Mouse (Mus musculus) liver, embryonic 14.5 days (tissue): ENCODE measurements around the gene Lsm3. TPM values are rescaled to one million over a fixed set of nuclear protein-coding genes. Genes with fewer than 3 reads are reported as not detected.

ENCODE experiments used
- ATAC-seq: fragments of 200-750 bp; cut with Nextera tagmentation; 2 replicates; pipeline ENCODE4 v1.8.0; 2017; ENCODE audit warnings: moderate number of reproducible peaks, mild to moderate bottlenecking, moderate library complexity; ENCODE audit not compliant: insufficient read depth
- DNase-seq, 3 experiments: peaks; one replicate each; pipeline ENCODE4 v3.0.0-alpha.2; 2012 to 2013; ENCODE audit warnings: low read depth in 3 of 3, low spot score in 3 of 3
- H3K27ac ChIP-seq: fragments of 300-500 bp; sonication (generic); 2 replicates; pipeline ENCODE4 v1.5.1; 2014; ENCODE audit warnings: moderate library complexity, mild to moderate bottlenecking, control low read depth, inconsistent platforms
- H3K27me3 ChIP-seq: fragments of 300-500 bp; sonication (generic); 2 replicates; pipeline ENCODE4 v1.6.1; 2014; ENCODE audit warnings: mild to moderate bottlenecking, low read length, moderate library complexity; ENCODE audit not compliant: control insufficient read depth, insufficient read depth
- H3K36me3 ChIP-seq: fragments of 300-500 bp; sonication (generic); replicated peaks from 2 replicates; pipeline ENCODE4 v1.6.1; 2014; ENCODE audit warnings: low read depth; ENCODE audit not compliant: control insufficient read depth, insufficient read depth
- H3K4me1 ChIP-seq, 2 experiments: fragments of 200-500 bp in 1 of 2; fragments of 300-500 bp in 1 of 2; sonication (generic) in 1 of 2; replicated peaks; 2 replicates each; pipeline ENCODE4 v1.6.1; 2012 to 2014; ENCODE audit warnings: antibody characterized with exemption in 1 of 2, inconsistent platforms in 1 of 2, low read length in 1 of 2; ENCODE audit not compliant: control insufficient read depth in 2 of 2, insufficient read depth in 2 of 2
- H3K4me2 ChIP-seq: fragments of 300-500 bp; sonication (generic); 2 replicates; pipeline ENCODE4 v1.6.1; 2014; ENCODE audit warnings: low read depth, mild to moderate bottlenecking, control low read depth, moderate library complexity
- H3K4me3 ChIP-seq, 2 experiments: fragments of 200-500 bp in 1 of 2; fragments of 300-500 bp in 1 of 2; sonication (generic) in 1 of 2; 2 replicates each; pipeline ENCODE4 v1.5.1; 2012 to 2014; ENCODE audit warnings: low read depth in 2 of 2, low read length in 2 of 2, mild to moderate bottlenecking in 2 of 2, control low read depth in 1 of 2, inconsistent platforms in 1 of 2, moderate library complexity in 1 of 2; ENCODE audit not compliant: insufficient read depth in 1 of 2
- H3K9ac ChIP-seq: fragments of 300-500 bp; sonication (generic); replicated peaks from 2 replicates; pipeline ENCODE4 v1.6.1; 2014; ENCODE audit warnings: mild to moderate bottlenecking, control low read depth, moderate library complexity
- H3K9me3 ChIP-seq: fragments of 300-500 bp; sonication (generic); 2 replicates; pipeline ENCODE4 v1.6.1; 2016; ENCODE audit warnings: low read length, mixed read lengths; ENCODE audit not compliant: control insufficient read depth
- CTCF ChIP-seq: IDR thresholded peaks from 2 replicates; pipeline ENCODE4 v1.5.1; 2016; ENCODE audit warnings: antibody characterized with exemption, low read depth, control low read depth
- EP300 ChIP-seq: IDR thresholded peaks from 2 replicates; pipeline ENCODE4 v1.6.1; 2016; ENCODE audit warnings: antibody characterized with exemption, low read depth
- WGBS: fragments of 180-500 bp; shearing (Covaris S2); extraction: QIAGEN DNeasy Blood & Tissue Kit; methylation state at CpG from one replicate; pipeline ENCODE4 v1.1.7; 2014; ENCODE audit not compliant: insufficient replicate concordance; 5-methylcytosine and 5-hydroxymethylcytosine counted together
- polyA plus RNA-seq, 2 experiments: library from polyadenylated mRNA; depleted of rRNA in 1 of 2; stranded (reverse) in 1 of 2; unstranded in 1 of 2; fragments of >200 nt; fragmentation: Nextera tagmentation in 1 of 2; extraction: Ambion mirVana in 1 of 2; gene quantifications; 2 replicates each; pipeline versions ENCODE4 v1.2.1 to v1.2.3; 2012 to 2014

The Lsm3 gene
- polyA plus RNA-seq, 2 experiments, result 84.8 to 171 TPM

- no peaks in the 10 kb centered on the region for H3K27me3 ChIP-seq
- H3K9ac ChIP-seq, result no peak overlapping the region
- TF ChIP-seq CTCF (no peak), EP300 (no peak)
- ATAC-seq, result no peak
- DNase-seq, result no peak
- no peaks in the 10 kb centered on the region; the same call in 1 of the 2 replicates for H3K36me3 ChIP-seq
- H3K4me2 ChIP-seq, result no peak overlapping the region
- no peaks in the 10 kb centered on the region for H3K9me3 ChIP-seq
- H3K4me1 ChIP-seq, result 0 out of 4 replicates have a peak, but pooled peaks cover 0 to 1% of the 10 kb centered on the region in 2 experiments
- H3K27ac ChIP-seq, result no peak overlapping the region
- H3K4me3 ChIP-seq, result no peak overlapping the region
- WGBS, result 54% methylated on average over 10 of the region's 10 CpGs
These were observed 22.7 kb upstream of the Lsm3 start for GRCm38 (mm10) chr6:91493053-91493452.

GRCm38 (mm10) chr6:91494526-91494925 lies 21.2 kb upstream of the Lsm3 start:
- peaks cover 3% of the 10 kb centered on the region; the same call in 1 of the 2 replicates for H3K36me3 ChIP-seq
- H3K4me1 ChIP-seq, result 0 out of 4 replicates have a peak, but pooled peaks cover 0 to 1% of the 10 kb centered on the region in 2 experiments
- H3K9ac ChIP-seq, result no peak overlapping the region
- TF ChIP-seq CTCF (no peak), EP300 (no peak)
- no peak overlapping the region for H3K4me2 ChIP-seq
- H3K4me3 ChIP-seq, result no peak overlapping the region
- H3K27ac ChIP-seq, result no peak overlapping the region
- ATAC-seq, result no peak
- H3K27me3 ChIP-seq, result no peaks in the 10 kb centered on the region
- H3K9me3 ChIP-seq, result no peaks in the 10 kb centered on the region
- DNase-seq, result no peak
- WGBS, result 64% methylated on average over 8 of the region's 8 CpGs

- Histone ChIP-seq H3K27me3 (no peaks in the 10 kb centered on the region), H3K27ac (no peak overlapping the region), H3K9me3 (no peaks in the 10 kb centered on the region), H3K4me1 (0 out of 4 replicates have a peak, but pooled peaks cover 0 to 2% of the 10 kb centered on the region in 2 experiments), H3K4me3 (no peak overlapping the region), H3K4me2 (no peak overlapping the region), H3K36me3 (peaks cover 3% of the 10 kb centered on the region), H3K9ac (no peak overlapping the region)
- no peak for ATAC-seq
- DNase-seq, result no peak
- TF ChIP-seq CTCF (no peak), EP300 (no peak)
- WGBS, result 36% methylated on average over 1 of the region's 1 CpGs
These were observed 12.4 kb upstream of the Lsm3 start for GRCm38 (mm10) chr6:91503302-91503701.

- 0 out of 4 replicates have a peak, but pooled peaks cover 0 to 2% of the 10 kb centered on the region in 2 experiments for H3K4me1 ChIP-seq
- 28% methylated on average over 5 of the region's 5 CpGs for WGBS
- H3K9ac ChIP-seq, result no peak overlapping the region
- no peaks in the 10 kb centered on the region; the same call in none of the 2 replicates for H3K36me3 ChIP-seq
- H3K9me3 ChIP-seq, result no peaks in the 10 kb centered on the region
- no peaks in the 10 kb centered on the region for H3K27me3 ChIP-seq
- ATAC-seq (0 out of 2 replicates have a peak, but pooled peaks have one; percentile 15), DNase-seq (no peak)
- H3K27ac ChIP-seq, result no peak overlapping the region
- TF ChIP-seq CTCF, result no peak
- TF ChIP-seq EP300, result no peak
- H3K4me2 ChIP-seq, result no peak overlapping the region
- H3K4me3 ChIP-seq, result no peak overlapping the region
These were observed 9.7 kb upstream of the Lsm3 start for GRCm38 (mm10) chr6:91506036-91506435.

- H3K9ac ChIP-seq, result no peak overlapping the region
- no peaks in the 10 kb centered on the region; the same call in none of the 2 replicates for H3K36me3 ChIP-seq
- H3K4me1 ChIP-seq, result 0 out of 4 replicates have a peak, but pooled peaks cover 0 to 2% of the 10 kb centered on the region in 2 experiments
- ATAC-seq (no peak), DNase-seq (no peak)
- H3K27ac ChIP-seq, result no peak overlapping the region
- no peaks in the 10 kb centered on the region for H3K9me3 ChIP-seq
- H3K4me3 ChIP-seq, result no peak overlapping the region
- 64% methylated on average over 3 of the region's 3 CpGs for WGBS
- no peaks in the 10 kb centered on the region for H3K27me3 ChIP-seq
- no peak for TF ChIP-seq EP300
- no peak for TF ChIP-seq CTCF
- H3K4me2 ChIP-seq, result no peak overlapping the region
These were observed 7.7 kb upstream of the Lsm3 start for GRCm38 (mm10) chr6:91508041-91508440.
